In the genomic region with DNA sequence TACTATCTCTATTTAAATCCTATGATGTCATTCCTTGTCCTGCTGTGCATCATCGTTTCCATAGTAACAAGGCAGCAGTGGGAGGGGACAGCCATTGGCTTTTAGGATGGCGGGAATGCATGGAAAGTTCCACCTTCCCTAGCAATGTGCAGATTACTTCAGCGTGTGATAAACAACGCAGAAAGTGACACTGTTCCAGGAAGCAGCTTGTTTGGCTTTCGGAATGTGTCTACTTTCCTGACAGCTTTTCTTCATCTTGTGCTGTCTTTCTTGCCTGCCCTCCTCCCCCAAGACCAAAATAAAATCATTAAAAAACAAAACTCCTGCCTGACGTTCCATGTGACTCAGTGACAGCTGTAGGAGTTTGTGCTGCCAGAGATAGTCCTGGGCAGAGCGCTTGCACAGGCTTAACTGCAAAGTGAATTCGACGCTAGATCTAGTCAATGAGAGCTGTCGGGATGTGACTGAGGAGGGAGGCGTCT, we compare ENCODE assay signal across 8 mouse cellular contexts.
A peak's percentile ranks its signal among the peaks of the same experiment; 100 is the strongest.
DNase-seq lines count a peak whose midpoint lies in the region; ATAC-seq and TF ChIP-seq lines count a peak whose summit lies in the region.

No protein-coding gene starts in this region.

- H3K4me3 ChIP-seq in gastrocnemius, adult 2 months, result peak overlapping the region; percentile 53
- H3K4me3 ChIP-seq in forebrain, embryonic 14.5 days (ENCODE audit: low read depth, low read length), result no peak overlapping the region
- no peak overlapping the region for H3K4me3 ChIP-seq in hindbrain, embryonic 10.5 days
- no peak overlapping the region for H3K4me3 ChIP-seq in neural tube, embryonic 12.5 days
- no peak overlapping the region for H3K4me3 ChIP-seq in liver, embryonic 12.5 days

- DNase-seq in gastrocnemius, adult 2 months, result peak; percentile 35
- DNase-seq in gastrocnemius, postnatal 25 days, result no peak
- DNase-seq in forebrain, embryonic 14.5 days (ENCODE audit: low spot score), result peak; percentile 89
- peak; percentile 55 for DNase-seq in hindbrain, embryonic 10.5 days (ENCODE audit: low spot score)
- peak; percentile 64 to 82 for DNase-seq in left cerebral cortex, adult 9 months (ENCODE audit: low spot score in 2 of 2)
- DNase-seq in gastrocnemius, adult 8-10 months (ENCODE audit: low spot score in 2 of 2), result no peak

- peak overlapping the region; percentile 62 for H3K27ac ChIP-seq in gastrocnemius, adult 2 months
- peak overlapping the region; percentile 36; the same call in 1 of the 2 replicates for H3K27ac ChIP-seq in forebrain, embryonic 14.5 days (ENCODE audit: low read depth, low read length)
- H3K27ac ChIP-seq in hindbrain, embryonic 10.5 days, result peak overlapping the region; percentile 64; the same call in 1 of the 2 replicates
- no peak overlapping the region for H3K27ac ChIP-seq in neural tube, embryonic 12.5 days
- no peak overlapping the region for H3K27ac ChIP-seq in liver, embryonic 12.5 days

- no peaks in the 10 kb centered on the region for H3K9me3 ChIP-seq in forebrain, embryonic 14.5 days (replicated peaks; ENCODE audit: control insufficient read depth, low read length)
- no peaks in the 10 kb centered on the region for H3K9me3 ChIP-seq in hindbrain, embryonic 10.5 days
- H3K9me3 ChIP-seq in neural tube, embryonic 12.5 days, result no peaks in the 10 kb centered on the region
- H3K9me3 ChIP-seq in liver, embryonic 12.5 days (replicated peaks), result no peaks in the 10 kb centered on the region

- TF ChIP-seq CTCF in gastrocnemius, adult 2 months (IDR thresholded peaks at IDR 0.05), result no peak

- no peaks in the 10 kb centered on the region for H3K27me3 ChIP-seq in forebrain, embryonic 14.5 days (replicated peaks; ENCODE audit: control insufficient read depth, insufficient read depth, low read length)
- no peaks in the 10 kb centered on the region for H3K27me3 ChIP-seq in hindbrain, embryonic 10.5 days (ENCODE audit: insufficient read depth, poor library complexity, severe bottlenecking)
- H3K27me3 ChIP-seq in neural tube, embryonic 12.5 days (replicated peaks), result no peaks in the 10 kb centered on the region
- H3K27me3 ChIP-seq in liver, embryonic 12.5 days (replicated peaks), result peaks cover 6% of the 10 kb centered on the region

- WGBS in forebrain, embryonic 14.5 days, result 7% methylated on average over 11 of the region's 11 CpGs
- 29% methylated on average over 11 of the region's 11 CpGs for WGBS in hindbrain, embryonic 10.5 days
- 27% methylated on average over 11 of the region's 11 CpGs for WGBS in neural tube, embryonic 12.5 days
- 38% methylated on average over 11 of the region's 11 CpGs for WGBS in liver, embryonic 12.5 days (ENCODE audit: insufficient replicate concordance)

- peak overlapping the region; percentile 25; the same call in 1 of the 2 replicates for H3K9ac ChIP-seq in forebrain, embryonic 14.5 days (ENCODE audit: low read length)
- no peak overlapping the region for H3K9ac ChIP-seq in neural tube, embryonic 12.5 days
- H3K9ac ChIP-seq in liver, embryonic 12.5 days, result no peak overlapping the region

- H3K36me3 ChIP-seq in forebrain, embryonic 14.5 days (ENCODE audit: control insufficient read depth, insufficient read depth, low read length), result no peaks in the 10 kb centered on the region
- no peaks in the 10 kb centered on the region for H3K36me3 ChIP-seq in hindbrain, embryonic 10.5 days
- no peaks in the 10 kb centered on the region for H3K36me3 ChIP-seq in neural tube, embryonic 12.5 days
- no peaks in the 10 kb centered on the region for H3K36me3 ChIP-seq in liver, embryonic 12.5 days

- H3K4me2 ChIP-seq in forebrain, embryonic 14.5 days (ENCODE audit: low read length), result peak overlapping the region; percentile 37
- peak overlapping the region; percentile 20 for H3K4me2 ChIP-seq in neural tube, embryonic 12.5 days (replicated peaks)
- H3K4me2 ChIP-seq in liver, embryonic 12.5 days, result no peak overlapping the region

- H3K4me1 ChIP-seq in forebrain, embryonic 14.5 days (ENCODE audit: control insufficient read depth, insufficient read depth, low read length), result peaks cover 6% of the 10 kb centered on the region
- H3K4me1 ChIP-seq in hindbrain, embryonic 10.5 days (replicated peaks), result peaks cover 24% of the 10 kb centered on the region
- H3K4me1 ChIP-seq in neural tube, embryonic 12.5 days, result peaks cover 5% of the 10 kb centered on the region; the same call in 1 of the 2 replicates
- 0 out of 2 replicates have a peak, but pooled peaks cover 2% of the 10 kb centered on the region for H3K4me1 ChIP-seq in liver, embryonic 12.5 days

- intact Hi-C loops in gastrocnemius, adult 2 months (cut with DNase I), result no loop called here

- peak; percentile 89 for ATAC-seq in forebrain, embryonic 14.5 days
- ATAC-seq in neural tube, embryonic 12.5 days (ENCODE audit: low FRiP score, low read depth), result peak; percentile 56; the same call in 1 of the 2 replicates
- no peak for ATAC-seq in liver, embryonic 12.5 days

Comparison
In these comparisons a context has a peak if more than half of its experiments do, and no peak if none do; other contexts are left out.
1. DNase-seq: peak in gastrocnemius, adult 2 months (single experiment), forebrain, embryonic 14.5 days (single experiment), hindbrain, embryonic 10.5 days (single experiment) and left cerebral cortex, adult 9 months (2 of 2); none in gastrocnemius, postnatal 25 days (single experiment) and gastrocnemius, adult 8-10 months (0 of 2).
2. H3K27ac ChIP-seq: peak in gastrocnemius, adult 2 months (single experiment), forebrain, embryonic 14.5 days (single experiment) and hindbrain, embryonic 10.5 days (single experiment); none in neural tube, embryonic 12.5 days (single experiment) and liver, embryonic 12.5 days (single experiment).